Mouse (Mus musculus) myocyte (in vitro differentiated cells): Measurements from ENCODE around the gene Tanc1.

Source experiments
- CEBPB ChIP-seq: IDR thresholded peaks from 2 replicates; pipeline ENCODE4 v1.6.1; 2011; ENCODE audit warnings: mild to moderate bottlenecking, moderate library complexity; ENCODE audit not compliant: poor library complexity, insufficient read depth, severe bottlenecking
- E2F4 ChIP-seq: IDR thresholded peaks from one replicate; pipeline ENCODE4 v1.6.1; 2011; ENCODE audit warnings: mild to moderate bottlenecking, control low read depth, moderate library complexity; ENCODE audit not compliant: insufficient read depth
- MAX ChIP-seq: IDR thresholded peaks from one replicate; pipeline ENCODE4 v1.6.1; 2011; ENCODE audit warnings: low read depth, mild to moderate bottlenecking, control low read depth
- MYOD1 ChIP-seq, 3 experiments: IDR thresholded peaks; one replicate each; pipeline ENCODE4 v1.6.1; 2011; ENCODE audit warnings: control low read depth in 2 of 3, low read depth in 2 of 3, mild to moderate bottlenecking in 2 of 3, moderate library complexity in 1 of 3; ENCODE audit not compliant: insufficient read length in 2 of 3, control insufficient read depth in 1 of 3
- POLR2A ChIP-seq: IDR thresholded peaks from one replicate; pipeline ENCODE4 v1.6.1; 2011; ENCODE audit warnings: low read depth, mild to moderate bottlenecking, control low read depth, moderate library complexity; ENCODE audit not compliant: insufficient read length
- POLR2AphosphoS2 ChIP-seq: IDR thresholded peaks from one replicate; pipeline ENCODE4 v1.6.1; 2011; ENCODE audit warnings: low read depth, control low read depth; ENCODE audit not compliant: insufficient read length
- REST ChIP-seq: IDR thresholded peaks from one replicate; pipeline ENCODE4 v1.6.1; 2011; ENCODE audit warnings: mild to moderate bottlenecking, control low read depth, moderate library complexity; ENCODE audit not compliant: insufficient read depth, insufficient read length
- SRF ChIP-seq: IDR thresholded peaks from one replicate; pipeline ENCODE4 v1.6.1; 2011; ENCODE audit warnings: low read depth; ENCODE audit not compliant: control insufficient read depth, insufficient read length
- TCF12 ChIP-seq: IDR thresholded peaks from one replicate; pipeline ENCODE4 v1.6.1; 2011; ENCODE audit warnings: mild to moderate bottlenecking, control low read depth; ENCODE audit not compliant: poor library complexity, insufficient read depth, severe bottlenecking
- TCF3 ChIP-seq: IDR thresholded peaks from one replicate; pipeline ENCODE4 v1.6.1; 2011; ENCODE audit warnings: low read depth, control low read depth; ENCODE audit not compliant: insufficient read length
- USF1 ChIP-seq: IDR thresholded peaks from one replicate; pipeline ENCODE4 v1.6.1; 2011; ENCODE audit warnings: low read depth, mild to moderate bottlenecking, control low read depth, moderate library complexity

DNA sequence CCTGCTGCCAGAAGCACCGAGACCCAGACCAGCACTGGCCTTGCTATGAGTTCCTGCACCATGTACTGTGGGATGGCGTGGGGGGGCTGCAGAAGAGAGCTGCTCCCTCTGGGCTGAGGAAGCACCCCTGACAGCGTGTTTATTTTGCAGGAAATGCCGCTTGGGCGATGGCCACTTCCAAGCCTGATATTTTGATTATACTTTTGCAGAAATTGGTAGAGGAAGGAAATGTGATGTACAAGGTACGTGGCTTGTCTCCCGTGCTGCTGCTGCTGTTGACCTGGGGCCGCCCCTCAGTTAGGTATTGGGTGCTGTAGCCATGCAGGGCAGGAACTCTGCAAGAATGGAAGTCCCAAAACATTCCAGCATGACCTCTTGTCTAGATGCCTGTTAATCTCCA lies 227.0 kb downstream of the Tanc1 start:
- TF ChIP-seq MYOD1 (IDR thresholded peaks at IDR 0.05; ENCODE audit: control insufficient read depth in 1 of 3, insufficient read length in 2 of 3, low read depth in 2 of 3), result no peak
- TF ChIP-seq POLR2A, result no peak
- TF ChIP-seq REST, result no peak
- TF ChIP-seq MAX, result no peak
- no peak for TF ChIP-seq TCF12
- TF ChIP-seq POLR2AphosphoS2, result no peak
- TF ChIP-seq CEBPB, result no peak
- no peak for TF ChIP-seq E2F4
- TF ChIP-seq USF1, result no peak
- TF ChIP-seq SRF, result no peak
- no peak for TF ChIP-seq TCF3
